Mouse (Mus musculus) MEL (cell line): ENCODE data around the gene Sv2c. TPM values are rescaled to one million over a fixed set of nuclear protein-coding genes. Genes with fewer than 3 reads are reported as not detected.

Experiments
- DNase-seq: peaks from one replicate; pipeline ENCODE4 v3.0.0; 2011; ENCODE audit warnings: low read depth, low spot score
- H3K27ac ChIP-seq: 2 replicates; pipeline ENCODE4 v1.5.1; 2012; ENCODE audit warnings: low read depth, mild to moderate bottlenecking, control low read depth, low read length, moderate library complexity; ENCODE audit not compliant: control insufficient read depth
- H3K27me3 ChIP-seq, 2 experiments: fragments of 150-350 bp in 1 of 2; sonication (generic) in 1 of 2; 2 replicates each; pipeline ENCODE4 v1.6.1; 2012; ENCODE audit warnings: low read length in 2 of 2, mild to moderate bottlenecking in 2 of 2, improper control_type of control experiment in 1 of 2, moderate library complexity in 1 of 2; ENCODE audit not compliant: insufficient read depth in 2 of 2, control insufficient read depth in 1 of 2
- H3K36me3 ChIP-seq, 2 experiments: 2 replicates each; pipeline ENCODE4 v1.6.1; 2012 to 2014; ENCODE audit warnings: low read length in 2 of 2, improper control_type of control experiment in 1 of 2, inconsistent platforms in 1 of 2, mild to moderate bottlenecking in 1 of 2; ENCODE audit not compliant: insufficient read depth in 2 of 2, control insufficient read depth in 1 of 2
- H3K4me1 ChIP-seq, 2 experiments: fragments of 150-350 bp in 1 of 2; sonication (generic) in 1 of 2; 2 replicates each; pipeline ENCODE4 v1.6.1; 2012; ENCODE audit warnings: low read length in 2 of 2, improper control_type of control experiment in 1 of 2, mild to moderate bottlenecking in 1 of 2; ENCODE audit not compliant: insufficient read depth in 2 of 2, control insufficient read depth in 1 of 2
- H3K4me3 ChIP-seq, 2 experiments: fragments of 150-350 bp in 1 of 2; sonication (generic) in 1 of 2; 2 replicates each; pipeline ENCODE4 v1.5.1; 2012; ENCODE audit warnings: low read depth in 2 of 2, low read length in 2 of 2, mild to moderate bottlenecking in 2 of 2, moderate library complexity in 2 of 2, control low read depth in 1 of 2, improper control_type of control experiment in 1 of 2; ENCODE audit not compliant: control insufficient read depth in 1 of 2, insufficient read depth in 1 of 2
- H3K79me2 ChIP-seq: 2 replicates; pipeline ENCODE4 v1.6.1; 2012; ENCODE audit warnings: mild to moderate bottlenecking, low read length, moderate library complexity; ENCODE audit not compliant: control insufficient read depth, poor library complexity, insufficient read depth
- H3K9ac ChIP-seq: 2 replicates; pipeline ENCODE4 v1.6.1; 2012; ENCODE audit warnings: low read depth, mild to moderate bottlenecking, control low read depth, low read length, moderate library complexity; ENCODE audit not compliant: control insufficient read depth, poor library complexity, severe bottlenecking
- H3K9me3 ChIP-seq: fragments of 150-350 bp; sonication (generic); replicated peaks from 2 replicates; pipeline ENCODE4 v1.6.1; 2012; ENCODE audit warnings: mild to moderate bottlenecking, low read length, improper control_type of control experiment, moderate library complexity; ENCODE audit not compliant: insufficient read depth
- CTCF ChIP-seq, 3 experiments: IDR thresholded peaks in 2 of 3; conservative IDR thresholded peaks in 1 of 3; 2 replicates each; pipeline ENCODE4 v1.5.1; 2011 to 2012; ENCODE audit warnings: low read length in 3 of 3, low read depth in 2 of 3, mild to moderate bottlenecking in 2 of 3, improper control_type of control experiment in 1 of 3, inconsistent platforms in 1 of 3, mixed read lengths in 1 of 3, moderate library complexity in 1 of 3; ENCODE audit not compliant: control insufficient read depth in 1 of 3, insufficient read depth in 1 of 3, poor library complexity in 1 of 3, severe bottlenecking in 1 of 3
- ETS1 ChIP-seq: IDR thresholded peaks from 2 replicates; pipeline ENCODE4 v1.6.1; 2012; ENCODE audit warnings: low read depth, mild to moderate bottlenecking, inconsistent platforms, low read length, improper control_type of control experiment, moderate library complexity
- GATA1 ChIP-seq: IDR thresholded peaks from 2 replicates; pipeline ENCODE4 v1.6.1; 2011; ENCODE audit warnings: low read depth, low read length, improper control_type of control experiment
- JUND ChIP-seq: IDR thresholded peaks from 2 replicates; pipeline ENCODE4 v1.6.1; 2011; ENCODE audit warnings: low read depth, mild to moderate bottlenecking, improper control_type of control experiment, low read length
- MAX ChIP-seq: IDR thresholded peaks from 2 replicates; pipeline ENCODE4 v1.6.1; 2011; ENCODE audit warnings: low read length, improper control_type of control experiment
- MAZ ChIP-seq: IDR thresholded peaks from 2 replicates; pipeline ENCODE4 v1.6.1; 2012; ENCODE audit warnings: low read depth, mild to moderate bottlenecking, inconsistent platforms, low read length, improper control_type of control experiment
- MYC ChIP-seq: IDR thresholded peaks from 2 replicates; pipeline ENCODE4 v1.6.1; 2011; ENCODE audit warnings: low read depth, mild to moderate bottlenecking, low read length, improper control_type of control experiment, moderate library complexity
- NRF1 ChIP-seq: IDR thresholded peaks from 2 replicates; pipeline ENCODE4 v1.6.1; 2014; ENCODE audit warnings: low read depth, mild to moderate bottlenecking, inconsistent platforms, low read length, improper control_type of control experiment, moderate library complexity; ENCODE audit not compliant: poor library complexity, insufficient read depth, severe bottlenecking
- POLR2A ChIP-seq, 2 experiments: IDR thresholded peaks; 2 replicates each; pipeline ENCODE4 v1.6.1; 2011 to 2012; ENCODE audit warnings: low read length in 2 of 2, mild to moderate bottlenecking in 2 of 2, control low read depth in 1 of 2, improper control_type of control experiment in 1 of 2, low read depth in 1 of 2, moderate library complexity in 1 of 2; ENCODE audit not compliant: control insufficient read depth in 1 of 2, insufficient read depth in 1 of 2, poor library complexity in 1 of 2
- POLR2AphosphoS2 ChIP-seq: IDR thresholded peaks from 2 replicates; pipeline ENCODE4 v1.6.1; 2011; ENCODE audit warnings: low read length, improper control_type of control experiment
- POLR2AphosphoS5 ChIP-seq: IDR thresholded peaks from 2 replicates; pipeline ENCODE4 v1.6.1; 2012; ENCODE audit warnings: low read depth, borderline replicate concordance, mild to moderate bottlenecking, inconsistent platforms, low read length, moderate library complexity, mixed read lengths
- RAD21 ChIP-seq: IDR thresholded peaks from 2 replicates; pipeline ENCODE4 v1.6.1; 2011; ENCODE audit warnings: mild to moderate bottlenecking, low read depth, low read length, improper control_type of control experiment
- SIN3A ChIP-seq: IDR thresholded peaks from 2 replicates; pipeline ENCODE4 v1.6.1; 2012; ENCODE audit warnings: low read length, improper control_type of control experiment, inconsistent platforms
- TAL1 ChIP-seq: IDR thresholded peaks from 2 replicates; pipeline ENCODE4 v1.6.1; 2012; ENCODE audit warnings: mild to moderate bottlenecking, inconsistent platforms, low read length, moderate library complexity, mixed read lengths
- TBP ChIP-seq: IDR thresholded peaks from 2 replicates; pipeline ENCODE4 v1.8.0; 2011; ENCODE audit warnings: low read depth, low read length, improper control_type of control experiment
- UBTF ChIP-seq: IDR thresholded peaks from 2 replicates; pipeline ENCODE4 v1.6.1; 2012; ENCODE audit warnings: low read depth, mild to moderate bottlenecking, inconsistent platforms, low read length, improper control_type of control experiment, moderate library complexity, borderline replicate concordance; ENCODE audit not compliant: insufficient read depth
- USF1 ChIP-seq: IDR thresholded peaks from 2 replicates; pipeline ENCODE4 v1.6.1; 2014; ENCODE audit warnings: low read depth, mild to moderate bottlenecking, inconsistent platforms, low read length, improper control_type of control experiment, moderate library complexity
- ZMIZ1 ChIP-seq: IDR thresholded peaks from 2 replicates; pipeline ENCODE4 v1.6.1; 2012; ENCODE audit warnings: low read depth, mild to moderate bottlenecking, inconsistent platforms, low read length, improper control_type of control experiment, moderate library complexity
- polyA plus RNA-seq, 2 experiments: library from polyadenylated mRNA; stranded (reverse) in 1 of 2; unstranded in 1 of 2; fragments of >175 nt in 1 of 2; fragments of >200 nt in 1 of 2; gene quantifications; 2 replicates each; pipeline versions ENCODE4 v1.2.1 to v1.2.4; 2012; ENCODE audit warnings: low replicate concordance in 2 of 2, low read depth in 1 of 2; ENCODE audit not compliant: insufficient read length in 2 of 2, insufficient read depth in 1 of 2, missing spikeins in 1 of 2
- total RNA-seq: library from RNA; depleted of rRNA; stranded (reverse); fragments of 300-350 nt; gene quantifications from 2 replicates; pipeline ENCODE4 v1.2.3, GENCODE M21; 2012

The Sv2c gene
- total and polyA plus RNA-seq, 3 experiments = 0.01 TPM; not detected in 2

GRCm38 (mm10) chr13:96133363-96134100 is 1.2 kb upstream of the Sv2c start:
- H3K79me2 ChIP-seq = no peaks in the 10 kb centered on the region
- no peak for TF ChIP-seq SIN3A
- TF ChIP-seq GATA1 = no peak
- TF ChIP-seq POLR2AphosphoS5 = no peak
- no peak for TF ChIP-seq TAL1
- no peak for TF ChIP-seq MAX
- TF ChIP-seq JUND = no peak
- no peak for TF ChIP-seq UBTF
- no peak for TF ChIP-seq MAZ
- TF ChIP-seq MYC = no peak
- TF ChIP-seq RAD21 = no peak
- no peak for TF ChIP-seq USF1
- no peak for TF ChIP-seq NRF1
- TF ChIP-seq ETS1 = no peak
- TF ChIP-seq TBP = no peak
- no peak for TF ChIP-seq ZMIZ1
- TF ChIP-seq POLR2AphosphoS2 = no peak

DNA sequence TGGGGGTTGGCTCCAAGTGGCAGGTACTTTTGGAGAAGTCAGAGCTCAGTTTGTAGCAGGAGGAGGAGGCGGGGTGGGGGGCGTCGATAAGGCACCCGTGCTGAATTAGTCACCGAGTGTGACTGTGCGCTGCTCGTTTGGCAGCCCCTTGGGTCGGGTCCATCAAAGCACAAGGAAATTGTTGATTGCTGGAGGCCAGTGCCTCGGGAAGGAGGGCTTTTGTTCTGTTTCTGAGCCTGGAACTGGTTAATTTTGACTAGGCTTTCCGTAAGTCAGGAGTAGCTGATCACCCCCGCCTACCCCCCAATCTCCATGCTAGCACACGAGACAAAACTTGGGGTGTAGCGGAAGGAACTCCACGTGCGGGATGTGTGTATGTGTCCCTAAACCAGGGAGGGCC is 456 bp upstream of the Sv2c start:
- TF ChIP-seq ZMIZ1 = no peak
- no peak for TF ChIP-seq POLR2A (IDR thresholded peaks at IDR 0.05; ENCODE audit: control insufficient read depth in 1 of 2, insufficient read depth in 1 of 2, low read depth in 1 of 2, low read length in 2 of 2, poor library complexity in 1 of 2)
- TF ChIP-seq USF1 = no peak
- no peak for TF ChIP-seq CTCF (IDR thresholded peaks at IDR 0.05 in 2 of 3, conservative IDR thresholded peaks at IDR 0.05 in 1 of 3; ENCODE audit: control insufficient read depth in 1 of 3, insufficient read depth in 1 of 3, low read depth in 2 of 3, low read length in 3 of 3, poor library complexity in 1 of 3, severe bottlenecking in 1 of 3)
- TF ChIP-seq, all 39 proteins: peak for 0
- Histone ChIP-seq H3K36me3 (no peaks in the 10 kb centered on the region), H3K79me2 (no peaks in the 10 kb centered on the region), H3K27ac (no peak overlapping the region), H3K9me3 (no peaks in the 10 kb centered on the region), H3K27me3 (no peaks in the 10 kb centered on the region), H3K4me1 (no peaks in the 10 kb centered on the region), H3K4me3 (no peak overlapping the region), H3K9ac (no peak overlapping the region)
- no peak for DNase-seq

More at GRCm38 (mm10) chr13:96133363-96134100, 1.2 kb upstream of the Sv2c start:
- Histone ChIP-seq H3K9me3 (no peaks in the 10 kb centered on the region), H3K36me3 (no peaks in the 10 kb centered on the region), H3K4me3 (no peak overlapping the region), H3K27ac (no peak overlapping the region), H3K27me3 (no peaks in the 10 kb centered on the region), H3K9ac (no peak overlapping the region), H3K4me1 (no peaks in the 10 kb centered on the region)
- no peak for DNase-seq
